Mouse (Mus musculus): ENCODE data around the gene Hspa12b.

Hspa12b gene

DNA sequence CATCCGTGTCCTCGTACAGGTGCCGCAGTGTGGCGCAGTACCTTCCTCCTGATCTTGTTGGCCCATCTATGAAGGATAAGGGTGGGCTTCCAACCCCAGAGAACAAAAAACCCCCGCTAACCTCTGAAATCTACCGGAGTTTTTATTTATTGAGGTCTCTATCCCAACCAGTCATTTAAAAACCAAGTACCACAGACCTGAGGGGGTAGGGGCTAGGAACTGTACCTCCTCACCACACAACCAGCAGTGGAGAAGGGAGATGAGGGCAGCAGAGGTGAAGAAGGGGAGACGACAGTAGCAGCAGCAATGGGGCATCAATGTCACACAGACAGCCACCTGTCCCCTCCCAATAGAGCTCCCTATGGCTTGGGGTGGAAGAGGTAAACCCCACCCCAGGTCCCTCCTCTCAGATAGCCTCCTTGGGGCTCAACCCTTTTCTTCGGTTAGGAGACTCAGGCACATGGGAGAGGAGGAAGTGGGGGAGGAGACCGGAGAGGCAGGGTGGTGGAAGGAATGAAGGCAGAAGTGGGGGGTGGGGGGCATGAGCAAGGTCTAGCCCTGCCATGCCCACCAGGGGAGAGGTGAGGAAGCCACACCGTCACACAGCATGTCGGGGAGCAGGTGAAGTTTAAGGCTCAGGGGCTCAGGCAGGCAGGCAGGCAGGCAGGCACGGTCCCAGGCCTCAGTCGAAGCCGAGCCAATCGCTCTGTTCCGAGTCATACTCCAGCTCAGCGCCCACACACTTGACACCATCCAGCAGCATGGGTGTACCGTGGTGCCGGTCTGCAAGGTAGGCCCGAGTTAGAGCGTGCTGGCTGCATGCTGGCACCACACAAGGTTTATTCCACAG, 19.3 kb downstream of the Hspa12b start:
- intact Hi-C loops (cut with DNase I), result no loop called here

DNA sequence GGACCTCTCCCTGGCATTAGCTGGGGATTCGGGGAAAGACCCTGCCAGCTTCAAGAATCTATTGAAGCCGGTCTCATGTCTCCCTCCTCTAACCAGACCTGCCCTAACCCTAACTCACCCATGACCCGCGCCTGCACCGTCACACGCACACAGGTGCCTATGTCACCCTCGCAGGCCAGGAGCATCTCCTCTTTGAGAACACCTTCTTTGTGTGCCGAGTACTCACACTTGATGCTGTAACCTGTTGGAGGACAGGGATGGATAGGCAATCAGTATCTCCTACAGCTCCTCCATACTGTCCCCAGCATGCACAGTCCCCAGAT, 19.9 kb downstream of the Hspa12b start:
- intact Hi-C loops (cut with DNase I), result no loop called here

DNA sequence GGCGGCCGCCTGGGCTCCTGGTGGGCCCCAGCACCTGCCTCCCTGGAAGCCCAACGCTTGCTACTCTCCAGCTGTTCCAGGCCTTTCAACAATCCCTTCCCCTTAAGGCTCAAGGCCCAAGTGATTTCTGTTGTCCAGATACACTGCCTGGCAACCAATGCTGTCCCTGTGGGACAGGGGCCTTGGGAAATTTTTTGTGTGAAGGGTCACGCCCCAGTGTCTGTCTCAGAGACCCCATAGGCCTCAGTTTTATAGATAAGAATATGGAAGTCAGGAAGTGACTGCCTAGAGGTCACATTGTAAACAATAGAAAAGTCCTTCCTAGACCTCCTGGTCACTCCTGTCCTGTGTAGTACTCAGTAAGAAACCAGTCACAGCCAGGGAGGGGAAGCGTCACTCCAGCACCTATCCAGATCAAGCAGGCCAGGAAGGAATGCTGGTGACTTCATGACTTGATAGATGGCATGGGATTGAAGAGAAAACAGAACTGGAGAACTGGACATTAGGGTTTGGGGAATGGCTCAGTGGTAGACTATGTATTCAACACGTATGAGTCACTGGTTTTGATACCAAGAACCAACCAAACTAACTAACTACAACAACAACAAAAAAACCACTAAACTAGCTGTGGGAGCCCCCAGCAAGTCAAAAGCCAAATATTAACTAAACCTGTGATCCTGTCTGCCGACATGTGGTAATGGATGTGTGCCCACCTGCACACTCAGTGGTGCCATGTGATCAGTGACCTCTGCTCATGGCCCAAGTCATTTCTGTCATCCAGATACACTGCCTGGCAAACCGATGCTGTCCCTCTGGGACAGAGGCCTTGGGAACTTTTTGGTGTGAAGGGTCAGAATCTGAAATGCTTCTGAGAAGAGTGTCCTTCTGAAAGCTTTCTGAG, 21.5 kb downstream of the Hspa12b start:
- intact Hi-C loops (cut with DNase I), result no loop called here

DNA sequence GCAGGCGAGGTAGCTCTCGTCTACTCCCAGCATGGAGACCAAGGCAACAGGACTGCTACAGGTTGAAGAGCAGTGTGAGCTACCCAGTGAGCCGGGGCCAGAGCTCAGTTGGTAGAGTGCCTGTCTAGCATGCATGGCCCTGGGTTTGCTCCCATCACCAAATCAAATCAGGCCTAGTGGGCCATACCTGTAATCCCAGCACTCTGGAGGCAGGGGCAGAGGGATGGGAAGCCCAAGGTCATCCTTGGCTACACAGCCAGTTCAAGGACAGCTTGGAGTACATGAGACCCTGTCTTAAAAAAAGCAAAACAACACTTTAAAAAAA, 22.1 kb downstream of the Hspa12b start:
- intact Hi-C loops (cut with DNase I), result no loop called here

DNA sequence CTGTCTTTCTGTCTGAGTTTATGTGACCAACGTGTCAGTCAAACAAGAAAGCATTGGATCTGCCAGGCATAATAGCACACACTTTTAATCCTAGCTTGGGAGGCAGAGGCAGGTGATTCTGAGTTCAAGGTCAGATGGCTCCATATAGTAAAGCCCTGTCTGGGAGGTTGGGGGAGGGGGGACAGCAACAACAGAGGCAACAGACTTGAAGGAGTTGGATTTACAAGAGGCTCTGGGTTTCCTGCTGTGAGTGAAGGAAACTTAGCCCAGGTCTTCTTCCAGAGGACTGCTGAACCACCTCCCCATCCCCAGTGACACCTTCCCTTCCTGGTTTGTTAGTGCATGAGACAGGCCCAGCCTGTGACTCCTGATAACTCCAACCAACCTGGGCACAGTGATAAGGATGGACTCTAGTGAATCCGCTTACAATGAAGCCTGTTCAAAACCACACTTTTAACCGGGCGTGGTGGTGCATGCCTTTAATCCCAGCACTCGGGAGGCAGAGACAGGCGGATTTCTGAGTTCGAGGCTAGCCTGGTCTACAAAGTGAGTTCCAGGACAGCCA, 25.2 kb downstream of the Hspa12b start:
- intact Hi-C loops (cut with DNase I), result no loop called here

DNA sequence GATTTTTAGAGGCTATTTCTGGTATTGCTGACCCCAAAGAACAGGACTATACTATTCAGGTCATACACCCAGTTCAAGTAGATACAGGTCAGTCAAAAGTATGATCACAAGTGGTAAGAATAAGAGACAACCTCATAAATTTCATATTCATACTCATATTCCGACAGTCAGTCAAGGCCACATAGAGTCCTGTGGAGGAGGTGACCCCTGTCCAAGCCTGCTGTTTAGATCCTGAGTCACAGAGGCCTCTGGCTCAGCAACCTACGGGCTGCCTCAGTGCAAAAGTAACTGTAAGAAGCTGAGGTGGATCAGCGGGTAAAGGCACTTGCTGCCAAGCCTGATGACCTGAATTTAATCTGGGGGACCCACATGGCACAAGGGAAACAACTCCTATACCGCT, 27.0 kb downstream of the Hspa12b start:
- intact Hi-C loops (cut with DNase I), result no loop called here

DNA sequence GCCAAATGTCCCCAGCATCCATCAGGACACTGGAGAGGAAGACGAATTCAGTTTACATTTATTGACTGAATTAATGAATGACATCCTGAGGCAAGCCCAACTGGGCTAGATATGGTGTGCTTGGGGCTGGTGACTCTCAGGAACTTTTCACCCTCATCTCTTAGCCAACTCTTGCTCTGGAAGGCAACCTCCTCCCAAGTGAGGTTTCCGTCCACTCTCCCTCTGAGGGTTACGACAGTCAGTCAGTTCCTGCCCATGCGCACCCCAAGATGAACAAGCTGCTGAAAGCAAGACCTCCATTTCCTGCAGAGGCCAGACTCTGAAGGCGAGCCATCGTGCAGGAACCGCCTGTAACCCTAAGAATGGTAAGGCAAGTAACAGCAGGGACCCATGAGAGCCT, 29.9 kb downstream of the Hspa12b start:
- intact Hi-C loops (cut with DNase I), result no loop called here

DNA sequence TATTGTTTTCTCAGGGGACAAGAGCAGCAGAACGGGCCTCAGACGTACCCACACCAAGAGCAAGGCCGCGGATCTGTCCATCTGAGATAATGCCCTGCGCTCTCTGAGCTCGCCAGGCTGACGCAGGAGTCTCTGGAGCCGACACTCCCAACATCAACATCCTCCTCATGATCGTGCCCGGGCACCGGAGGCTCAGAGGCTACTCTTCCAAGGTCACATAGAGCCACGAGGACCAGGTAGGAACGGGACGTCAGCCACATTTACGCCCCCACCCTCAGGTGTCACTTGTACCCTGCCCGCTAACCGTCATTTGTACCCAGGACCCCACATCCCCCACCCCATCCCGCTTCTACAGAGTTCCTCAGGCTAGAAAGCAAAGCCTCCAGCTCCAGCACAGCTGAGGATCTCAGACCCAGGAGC, 32.4 kb downstream of the Hspa12b start:
- intact Hi-C loops (cut with DNase I), result no loop called here

DNA sequence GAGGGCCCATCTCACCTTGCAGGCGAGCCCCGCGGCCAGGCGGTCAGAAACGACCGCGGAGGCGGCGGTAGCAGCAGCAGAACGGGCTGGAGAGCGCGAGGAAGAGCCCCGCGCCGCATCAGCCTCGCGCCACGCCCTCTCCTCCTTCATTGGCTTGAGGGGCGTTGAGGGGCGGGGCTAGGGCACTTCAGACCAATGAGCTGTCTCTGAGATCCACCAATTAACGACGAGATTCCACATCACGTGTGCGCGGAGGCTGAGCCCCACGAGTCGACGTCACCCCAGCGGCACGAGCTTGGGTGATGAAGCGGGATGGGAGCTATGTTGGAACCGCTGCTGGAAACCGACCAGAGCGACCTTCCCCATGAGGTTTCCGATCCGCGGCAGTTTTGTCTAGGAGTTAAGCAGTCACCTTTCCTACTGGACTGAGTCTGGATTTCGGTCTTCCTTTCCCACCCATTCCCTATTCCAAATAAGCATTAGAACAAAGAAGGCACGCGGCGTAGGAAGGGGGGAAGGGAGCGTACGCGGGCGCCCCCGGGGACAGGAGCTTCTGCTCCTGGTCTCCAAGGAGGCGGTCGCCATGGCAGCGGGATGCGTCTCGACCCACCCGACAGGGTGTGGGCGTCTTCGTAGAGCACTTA, 33.0 kb downstream of the Hspa12b start, which contains the start of gene 1700037H04Rik:
Gene 1700037H04Rik, minus strand, starts transcription at position 144 of the 644 bp plus-strand sequence.
- intact Hi-C loops (cut with DNase I), result loop anchor here (1.0 to 5.0 kb wide), 2 partner anchors 65 to 92 kb away; no protein-coding TSS in a partner anchor

DNA sequence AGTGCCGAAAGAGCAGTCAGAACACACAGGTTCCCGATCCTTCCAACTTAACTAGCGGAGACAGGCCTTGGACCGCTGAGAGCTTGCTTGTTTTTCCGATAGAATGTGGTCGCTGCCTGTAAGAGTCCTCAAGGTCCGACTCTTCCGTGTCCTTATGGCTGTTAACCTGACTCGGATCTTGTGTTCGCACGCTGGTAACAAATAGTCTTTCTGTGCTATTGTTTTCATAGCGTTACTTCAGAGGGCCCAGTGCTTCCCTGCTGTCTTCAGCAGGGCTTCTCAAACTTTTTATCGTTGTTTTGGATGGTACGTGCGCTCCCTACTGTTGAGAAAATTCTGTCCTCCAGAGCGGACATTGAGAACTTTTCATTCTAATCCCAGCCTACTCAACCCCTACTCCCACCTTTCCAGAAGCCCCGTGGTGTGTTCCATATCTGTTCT, 33.6 kb downstream of the Hspa12b start:
- intact Hi-C loops (cut with DNase I), result loop anchor here (1.0 to 5.0 kb wide), 2 partner anchors 65 to 92 kb away; no protein-coding TSS in a partner anchor

DNA sequence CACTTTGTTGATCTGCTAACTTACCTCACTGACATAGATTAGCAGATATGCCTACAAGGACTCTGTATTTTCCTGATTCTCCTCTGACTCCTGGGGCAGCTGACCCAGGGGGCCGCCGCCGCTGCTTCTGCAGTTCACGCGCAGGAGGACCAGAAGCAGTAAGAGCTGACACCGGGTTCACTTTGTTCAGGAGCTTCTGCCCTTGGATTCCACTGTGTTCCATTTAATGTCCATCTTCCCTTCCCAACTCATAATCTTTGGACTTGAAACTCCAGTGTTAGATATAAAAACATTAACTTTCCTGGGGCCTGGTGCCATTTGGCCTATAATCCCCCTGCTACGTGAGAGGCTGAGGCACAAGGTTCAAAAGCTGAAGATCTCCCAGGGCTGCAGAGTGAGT, 36.8 kb downstream of the Hspa12b start:
- intact Hi-C loops (cut with DNase I), result loop anchor here (5.0 kb wide), 1 partner anchor 88 kb away; no protein-coding TSS in a partner anchor

DNA sequence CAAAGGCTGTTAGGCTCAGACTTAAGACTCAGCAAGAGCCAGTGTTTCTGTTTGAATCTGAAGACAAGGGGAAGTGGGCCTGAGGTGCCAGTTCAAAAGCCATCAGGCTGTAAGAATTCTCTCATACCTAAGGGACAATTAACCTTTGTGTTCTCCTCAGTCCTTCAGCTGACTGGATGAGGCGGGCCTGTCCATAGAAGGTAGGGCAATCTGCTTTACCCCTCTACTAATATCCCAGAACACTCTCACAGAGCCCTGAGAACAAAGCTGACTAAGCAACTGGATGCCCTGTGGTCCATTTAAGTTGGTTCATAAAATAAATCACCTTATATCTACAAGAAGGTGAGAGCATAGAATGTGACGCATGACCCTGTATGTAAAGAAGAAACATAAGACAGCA, 39.1 kb downstream of the Hspa12b start:
- intact Hi-C loops (cut with DNase I), result no loop called here

DNA sequence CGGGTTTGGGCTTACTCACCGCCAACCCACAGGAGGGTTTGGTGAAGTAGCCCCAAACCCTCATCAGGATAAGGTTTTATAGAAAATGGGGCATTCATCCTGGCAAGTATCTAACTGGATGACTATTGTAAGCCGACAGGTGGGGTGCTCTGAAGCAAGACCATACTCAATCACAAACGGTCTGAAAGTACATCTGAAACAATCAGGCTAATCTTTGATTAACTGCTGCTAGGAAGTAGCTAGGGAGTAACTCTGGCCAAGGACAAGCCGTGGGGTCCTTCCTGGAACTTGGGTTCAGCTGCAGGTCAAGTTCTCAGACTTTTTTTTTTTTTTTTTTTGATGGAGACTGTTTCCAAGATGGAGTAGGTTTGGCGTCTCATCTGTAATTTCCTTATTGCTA, 40.9 kb downstream of the Hspa12b start:
- intact Hi-C loops (cut with DNase I), result no loop called here

DNA sequence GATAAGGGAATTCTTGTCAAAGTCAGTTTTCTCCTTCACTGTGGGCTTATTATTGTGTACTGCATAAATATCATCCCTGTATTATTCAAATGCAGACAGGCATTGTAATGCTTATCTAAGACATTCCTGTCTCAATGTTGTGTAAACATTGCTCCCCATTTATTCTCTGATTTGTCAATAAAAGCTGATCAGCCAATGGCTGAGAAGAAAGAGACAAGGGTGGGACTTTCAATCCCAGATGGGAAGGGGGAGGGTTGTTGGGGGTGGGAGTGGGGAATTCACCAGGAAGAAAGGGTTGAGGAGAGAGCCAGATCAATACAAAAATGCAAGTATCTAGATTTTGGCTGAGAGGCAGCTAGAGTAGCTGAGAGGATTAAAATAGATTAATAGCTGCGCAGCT, 41.8 kb downstream of the Hspa12b start:
- intact Hi-C loops (cut with DNase I), result no loop called here

DNA sequence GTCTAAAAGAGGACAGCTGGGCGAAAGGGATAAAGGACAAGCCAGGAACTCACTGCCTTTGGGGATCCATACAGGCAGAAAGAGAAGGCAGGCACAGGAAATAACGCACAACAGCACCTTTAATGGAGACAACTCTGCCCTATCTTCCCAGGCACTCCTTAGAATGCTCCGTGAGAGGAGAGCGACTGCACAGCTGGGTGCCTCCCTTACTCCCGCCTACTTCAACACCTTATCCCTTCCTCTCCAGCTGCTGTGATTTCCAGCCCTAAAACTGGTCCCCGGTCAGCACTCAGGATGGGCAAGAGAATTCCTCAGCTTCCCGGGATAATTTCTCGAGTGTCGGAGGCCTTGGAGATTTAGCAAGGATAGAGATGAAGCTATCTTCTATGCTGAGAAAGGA, 43.9 kb downstream of the Hspa12b start:
- intact Hi-C loops (cut with DNase I), result no loop called here

DNA sequence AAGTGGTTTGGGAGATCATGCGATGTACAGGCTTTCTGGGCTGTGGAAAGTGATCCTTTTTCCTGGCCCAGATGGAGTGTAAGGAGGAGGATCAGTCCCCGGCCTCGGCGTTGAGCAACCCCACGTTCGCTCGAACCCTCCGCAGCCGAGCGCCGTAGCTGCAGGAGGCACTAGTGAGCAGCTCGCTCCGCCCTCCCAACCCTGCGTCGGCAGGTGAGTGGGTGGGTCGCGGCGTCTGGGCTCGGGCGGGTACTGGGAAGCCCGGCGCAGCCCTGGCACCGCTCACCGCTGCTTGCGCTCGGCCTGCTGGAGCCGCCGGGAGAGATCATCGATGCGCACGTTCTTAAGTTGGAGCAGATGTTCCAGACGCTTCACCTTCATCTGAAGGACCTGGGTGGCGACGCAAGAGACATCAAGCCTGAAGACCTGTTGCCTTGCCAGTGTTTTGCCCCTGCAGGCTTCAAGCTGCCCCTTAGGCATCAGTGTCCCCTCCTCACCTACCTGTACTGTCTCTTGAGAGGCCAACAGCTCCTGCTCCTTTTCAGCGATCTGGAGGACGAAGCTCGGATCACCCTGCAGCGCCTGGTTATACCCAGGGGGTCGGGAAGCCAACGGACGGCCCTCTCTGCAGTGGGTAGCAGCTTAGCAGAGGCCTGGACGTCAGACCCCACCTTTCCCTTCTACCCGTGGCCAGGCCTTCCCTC, 44.5 kb downstream of the Hspa12b start:
- intact Hi-C loops (cut with DNase I), result no loop called here

DNA sequence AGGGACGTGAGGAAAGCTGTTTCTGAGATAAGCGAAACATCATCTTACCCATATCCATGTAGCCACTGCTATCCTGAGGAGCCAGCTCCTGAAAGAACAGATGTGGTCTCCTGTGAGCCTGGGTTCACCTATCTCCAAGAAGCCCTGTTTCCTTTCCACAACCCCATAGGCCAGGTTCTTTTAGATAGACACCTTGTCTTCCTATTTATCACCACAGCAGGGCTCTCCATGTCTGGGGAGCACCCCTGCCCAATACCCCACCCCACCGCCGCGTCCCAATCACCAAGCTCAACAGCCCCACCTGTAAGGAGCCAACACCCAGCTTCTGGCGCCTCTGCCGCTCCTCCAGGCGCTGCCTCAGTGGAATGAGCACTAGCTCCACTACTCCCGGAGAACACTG, 45.2 kb downstream of the Hspa12b start:
- intact Hi-C loops (cut with DNase I), result no loop called here

DNA sequence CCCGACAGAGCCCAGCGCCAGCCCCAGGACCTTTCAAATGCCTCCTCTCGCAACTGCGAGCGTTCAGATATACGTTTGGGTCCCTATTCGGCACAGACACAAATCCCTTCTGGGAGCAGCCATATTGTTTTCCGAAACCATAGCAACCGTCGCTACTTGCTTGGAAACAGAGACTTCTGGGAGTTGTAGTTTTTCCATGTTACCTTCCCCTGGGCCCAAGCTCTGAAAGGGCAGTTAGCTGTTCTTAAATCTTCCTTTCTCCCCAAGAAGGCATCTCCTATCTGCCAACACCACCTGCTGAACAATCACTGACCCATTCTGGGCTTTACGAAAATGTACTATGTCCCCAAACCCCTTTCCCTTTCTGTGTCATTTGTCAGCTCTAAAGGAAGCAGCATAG, 47.6 kb downstream of the Hspa12b start:
- intact Hi-C loops (cut with DNase I), result loop anchor here (5.0 kb wide), 1 partner anchor 43 kb away; no protein-coding TSS in a partner anchor

DNA sequence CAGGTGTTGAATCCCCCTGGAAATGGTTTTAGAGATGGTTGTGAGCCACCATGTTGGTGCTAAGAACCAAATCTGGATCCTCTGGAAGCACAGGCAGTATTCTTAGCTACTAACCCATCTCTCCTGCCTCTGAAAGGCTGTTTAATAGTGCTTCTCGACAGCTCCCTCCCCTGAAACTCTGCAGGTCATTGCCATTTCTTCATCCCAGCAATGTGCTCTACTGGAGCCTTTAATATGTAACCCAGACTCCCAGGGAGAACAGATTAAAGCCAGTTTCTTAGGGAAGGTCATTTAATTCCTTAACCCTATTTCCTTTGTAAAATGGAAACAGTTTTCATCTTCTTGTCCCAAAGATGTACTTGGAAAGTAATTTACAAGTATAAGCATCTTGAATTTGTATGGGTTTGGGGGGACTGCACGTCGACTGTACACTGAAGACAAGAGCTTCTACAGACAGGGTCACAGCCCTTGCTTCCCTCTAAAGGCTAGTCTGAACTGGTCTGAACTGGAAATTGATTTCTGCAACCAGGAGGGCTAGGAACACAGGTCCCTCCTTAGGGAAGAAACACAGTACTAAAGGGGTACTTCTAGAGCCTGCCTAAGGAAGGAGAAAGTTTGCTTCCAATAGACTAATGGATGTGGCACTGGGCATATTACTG, 48.3 kb downstream of the Hspa12b start:
- intact Hi-C loops (cut with DNase I), result loop anchor here (5.0 kb wide), 1 partner anchor 42 kb away; no protein-coding TSS in a partner anchor

DNA sequence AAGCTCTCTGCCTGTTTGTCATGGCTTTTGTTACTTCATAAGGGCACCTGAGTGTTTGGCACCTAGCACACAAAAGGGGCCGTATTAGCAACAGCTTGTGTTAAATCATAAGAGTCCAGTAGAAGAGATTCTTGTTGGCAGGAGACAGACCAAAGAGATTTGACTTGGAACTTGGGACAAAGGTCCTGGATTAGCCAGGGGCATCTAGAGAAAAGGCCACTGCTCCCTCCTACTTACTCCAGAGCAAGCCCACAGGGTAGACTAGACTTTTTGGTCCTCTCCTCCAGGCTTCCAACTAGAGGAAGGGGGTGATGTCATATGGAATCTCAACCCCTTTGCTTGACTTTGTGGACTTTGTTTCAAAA, 48.8 kb downstream of the Hspa12b start:
- intact Hi-C loops (cut with DNase I), result loop anchor here (5.0 kb wide), 1 partner anchor 41 kb away; no protein-coding TSS in a partner anchor
